Mouse (Mus musculus): ENCODE results near the gene Gm10401. TPM values are rescaled to one million over a fixed set of nuclear protein-coding genes. Genes with fewer than 3 reads are reported as not detected.

Gm10401 gene
- not detected for polyA plus RNA-seq (2017; shearing (Covaris generic))

DNA sequence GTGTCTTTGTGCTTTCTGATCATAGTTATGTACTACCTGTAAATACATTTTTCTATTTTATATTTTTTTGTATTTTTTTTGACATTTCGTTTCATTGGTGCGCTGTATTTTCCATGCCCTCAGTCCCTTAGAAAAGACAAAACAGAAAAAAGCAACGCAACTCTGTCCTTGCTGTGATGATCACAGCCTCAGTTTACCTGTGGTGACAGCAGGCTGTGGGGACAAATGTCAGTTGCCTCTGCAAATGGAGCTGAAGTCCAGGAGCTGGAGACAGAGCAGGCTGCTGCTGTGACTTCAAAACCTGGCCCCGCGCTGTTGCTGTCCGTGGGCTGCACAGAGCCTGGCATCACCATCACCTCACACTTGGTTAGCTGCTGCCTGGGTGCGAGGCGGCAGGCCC lies at the start of gene Gm10401:
Gm10401 (minus strand) TSS at position 101 of the 400 bp plus-strand sequence.

DNA sequence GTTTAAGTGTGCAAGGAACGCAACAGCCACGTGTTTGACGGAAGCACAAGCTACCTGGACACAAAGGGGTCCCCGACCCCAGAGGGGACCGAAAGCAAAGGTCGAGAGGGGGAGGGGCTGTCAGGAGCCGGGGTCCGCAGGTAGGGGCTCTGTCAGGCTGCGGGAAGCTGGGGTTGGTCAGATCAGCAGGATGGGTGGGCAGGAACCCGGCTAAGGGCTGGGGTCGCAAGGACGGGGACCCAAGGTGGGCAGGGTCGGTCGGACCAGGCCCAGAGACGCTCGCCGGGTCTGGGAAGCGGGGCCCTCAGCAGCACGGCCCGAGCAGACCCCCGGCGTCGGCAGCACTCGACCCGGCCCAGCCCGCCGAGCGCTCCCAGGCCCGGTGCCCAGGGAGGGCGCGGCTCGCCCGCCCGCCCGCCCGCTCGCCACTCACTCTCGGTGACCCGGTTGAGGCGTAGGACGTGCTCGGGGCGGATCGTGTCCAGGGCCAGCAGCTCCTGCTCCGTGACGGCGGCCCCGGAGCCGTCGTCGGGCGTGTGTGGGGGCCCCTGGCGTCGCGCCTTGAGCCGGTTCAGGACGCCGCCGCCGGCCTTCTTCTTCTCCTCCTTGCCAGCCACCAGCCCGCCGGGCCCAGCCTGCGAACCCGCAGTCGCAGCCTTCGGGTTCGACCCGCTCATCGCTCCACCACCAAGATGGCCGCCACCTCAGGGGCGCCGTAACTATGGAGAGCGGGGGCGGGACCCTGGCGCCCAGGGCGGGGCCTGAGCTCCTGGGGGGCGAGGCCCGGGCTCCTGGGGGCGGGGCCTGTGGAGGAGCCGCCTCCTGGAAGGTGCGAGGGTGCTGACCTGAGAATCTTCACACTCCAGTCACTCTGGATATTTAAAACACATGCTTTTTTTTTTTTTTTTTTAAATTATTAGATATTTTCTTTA lies 36.4 kb upstream of the Gm10401 start, which contains the start of gene Unc119b:
Unc119b (minus strand) TSS at position 742 of the 932 bp plus-strand sequence.

GRCm38 (mm10) chr5:115118961-115119570 lies 21.0 kb upstream of the Gm10401 start, which contains the start of gene Acads:
Gene Acads, minus strand, starts transcription at chr5:115119346.

Other genes with a start within 250 kb of the Gm10401 start
- not detected for gene 4930519G04Rik, start 244.6 kb downstream of the Gm10401 start, polyA plus RNA-seq (2017; shearing (Covaris generic))
- gene Gm9936, start 239.6 kb downstream of the Gm10401 start, polyA plus RNA-seq (2017; shearing (Covaris generic)), result not detected
- 9.0 TPM for gene Oasl2, start 201.4 kb downstream of the Gm10401 start, polyA plus RNA-seq (2017; shearing (Covaris generic))
- gene Oasl1, start 175.1 kb downstream of the Gm10401 start, polyA plus RNA-seq (2017; shearing (Covaris generic)), result 5.1 TPM
- gene 2210016L21Rik, start 156.1 kb downstream of the Gm10401 start, polyA plus RNA-seq (2017; shearing (Covaris generic)), result 34.7 TPM
- gene Hnf1a, start 127.2 kb downstream of the Gm10401 start, polyA plus RNA-seq (2017; shearing (Covaris generic)), result 0.15 TPM
- 64.1 TPM for gene Sppl3, start 87.2 kb downstream of the Gm10401 start, polyA plus RNA-seq (2017; shearing (Covaris generic))
- 20.8 TPM for gene Acads, start 21.1 kb upstream of the Gm10401 start, polyA plus RNA-seq (2017; shearing (Covaris generic))
- 38.8 TPM for gene Unc119b, start 36.7 kb upstream of the Gm10401 start, polyA plus RNA-seq (2017; shearing (Covaris generic))
- gene Mlec, start 59.9 kb upstream of the Gm10401 start, polyA plus RNA-seq (2017; shearing (Covaris generic)), result 101 TPM
- not detected for gene Cabp1, start 96.1 kb upstream of the Gm10401 start, polyA plus RNA-seq (2017; shearing (Covaris generic))
- 216 TPM for gene Pop5, start 137.5 kb upstream of the Gm10401 start, polyA plus RNA-seq (2017; shearing (Covaris generic))
- gene Rnf10, start 174.6 kb upstream of the Gm10401 start, polyA plus RNA-seq (2017; shearing (Covaris generic)), result 168 TPM
- 44.7 TPM for gene Coq5, start 181.4 kb upstream of the Gm10401 start, polyA plus RNA-seq (2017; shearing (Covaris generic))
- 316 TPM for gene Dynll1, start 202.7 kb upstream of the Gm10401 start, polyA plus RNA-seq (2017; shearing (Covaris generic))
- gene Srsf9, start 228.9 kb upstream of the Gm10401 start, polyA plus RNA-seq (2017; shearing (Covaris generic)), result 72.7 TPM
- 9.4 TPM for gene Gatc, start 242.9 kb upstream of the Gm10401 start, polyA plus RNA-seq (2017; shearing (Covaris generic))
- gene Triap1, start 242.9 kb upstream of the Gm10401 start, polyA plus RNA-seq (2017; shearing (Covaris generic)), result 33.6 TPM